Mouse (Mus musculus): ENCODE data around the gene Gm9507.
"Not testable (repeated sequence)": the region's sequence is repeated elsewhere in the genome, so short reads cannot be mapped to it uniquely, and the experiment has no call there.

DNA sequence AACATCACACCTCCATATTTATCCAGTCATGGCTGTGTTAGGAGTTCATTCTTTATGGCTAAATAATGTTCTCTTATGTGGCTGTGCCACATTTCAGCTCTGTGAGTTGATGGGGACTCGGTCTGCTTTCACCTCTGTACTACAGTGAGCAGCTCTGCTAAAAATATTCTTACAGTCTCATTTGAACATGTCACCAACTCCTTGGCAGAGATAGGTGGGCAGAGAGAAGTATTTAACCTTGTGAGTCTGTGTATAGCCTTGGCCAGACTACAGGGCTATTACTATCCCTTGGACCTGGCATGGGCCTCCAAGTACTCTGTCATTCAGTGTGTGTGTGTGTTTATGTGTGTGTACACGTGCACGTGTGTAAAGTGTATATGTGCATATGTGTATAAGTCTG, 39.5 kb downstream of the Gm9507 start:
- TF ChIP-seq CTCF (IDR thresholded peaks at IDR 0.05; ENCODE audit: borderline replicate concordance, control insufficient read depth, extremely low read depth, insufficient read depth, low read length, poor library complexity); POLR2A (IDR thresholded peaks at IDR 0.05; ENCODE audit: control insufficient read depth, extremely low read depth, insufficient read depth, low read length, poor library complexity): not testable (repeated sequence)

Measured in thymus, adult 2 months (tissue).